Mouse (Mus musculus): ENCODE measurements around the gene Trappc3.

Trappc3 gene

GRCm38 (mm10) chr4:126313202-126313601, 51.1 kb downstream of the Trappc3 start:
- no peak for DNase-seq (ENCODE audit: low spot score in 2 of 2)

DNA sequence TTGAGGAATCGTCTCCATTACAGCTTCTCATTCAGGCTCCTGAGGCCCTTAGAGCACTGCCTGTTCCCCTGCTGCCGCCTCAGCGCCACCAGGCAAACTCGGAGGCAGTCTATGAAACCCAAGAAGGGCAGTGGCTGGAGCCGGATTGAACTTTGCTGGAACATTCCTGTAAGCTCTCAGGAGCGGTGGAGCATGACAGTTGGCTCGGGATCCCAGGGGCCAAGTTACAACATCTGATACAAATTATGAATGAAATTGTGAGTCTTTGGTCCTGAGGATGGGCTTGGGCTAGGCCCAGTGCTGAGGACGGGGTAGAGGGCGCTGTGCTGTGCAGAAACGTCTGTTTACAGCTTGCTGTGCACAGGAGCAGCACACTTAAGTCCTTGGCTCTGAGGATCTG, 52.3 kb downstream of the Trappc3 start:
- DNase-seq (ENCODE audit: low spot score in 2 of 2), result no peak

DNA sequence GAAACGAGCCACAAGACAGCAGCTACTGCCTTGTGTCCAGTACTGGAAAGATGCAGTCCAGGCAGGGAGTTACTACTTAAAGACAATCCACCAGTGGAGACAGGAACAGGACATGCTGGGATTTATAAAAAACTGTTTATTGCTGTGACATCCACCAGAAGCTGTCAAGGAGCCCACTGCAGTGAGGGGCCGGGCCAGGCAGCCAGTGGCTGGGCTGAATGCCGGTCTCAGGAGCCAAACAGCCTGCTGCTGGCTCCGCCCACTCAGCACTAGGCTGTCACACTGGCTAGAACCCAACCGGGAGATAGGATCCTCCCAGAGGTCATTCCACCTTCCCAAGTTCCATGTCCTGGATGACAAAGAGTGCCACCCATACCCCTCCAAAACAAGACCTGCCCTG, 53.8 kb downstream of the Trappc3 start:
- DNase-seq (ENCODE audit: low spot score in 2 of 2), result no peak

GRCm38 (mm10) chr4:126316443-126317040, 54.4 kb downstream of the Trappc3 start:
- no peak for DNase-seq (ENCODE audit: low spot score in 2 of 2)

- no peak for DNase-seq (ENCODE audit: low spot score in 2 of 2)
These were observed 57.7 kb downstream of the Trappc3 start for GRCm38 (mm10) chr4:126319806-126320205.

- peak; percentile 99 for DNase-seq (ENCODE audit: low spot score in 2 of 2)
These were observed 59.2 kb downstream of the Trappc3 start, which contains the start of gene Adprhl2 for GRCm38 (mm10) chr4:126321111-126321853. Gene Adprhl2 (minus strand): TSS chr4:126321703.

DNA sequence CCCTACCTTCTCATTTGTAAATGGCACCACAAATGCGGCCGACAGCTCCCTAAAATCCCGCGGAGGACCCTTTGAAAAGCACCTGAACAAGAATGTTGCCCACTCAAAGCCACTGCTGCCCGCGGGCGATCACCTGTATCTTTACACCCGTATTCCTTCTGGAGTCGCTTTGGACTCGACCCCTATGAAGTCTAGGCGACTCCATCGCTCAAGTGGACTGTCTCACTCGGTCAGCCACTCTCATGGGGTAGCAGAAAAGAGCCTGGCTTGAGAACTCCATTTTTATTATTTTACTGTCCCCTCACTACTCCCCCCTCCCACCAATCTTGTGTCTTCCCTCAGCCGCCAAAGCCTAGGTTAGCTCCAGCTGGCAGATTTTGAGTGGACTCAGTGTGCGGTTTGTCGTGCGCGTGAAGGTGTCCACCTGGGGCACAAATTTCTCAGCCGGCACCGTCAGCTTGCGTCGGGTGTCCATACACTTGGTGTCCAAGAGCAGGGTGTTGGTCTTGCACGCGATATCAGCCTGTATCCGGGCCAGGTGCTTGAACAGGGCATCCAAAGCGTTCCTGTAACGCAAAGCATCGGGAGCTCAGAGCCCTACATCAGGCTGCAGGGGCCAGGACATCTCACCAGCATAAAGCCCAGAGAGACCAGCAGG, 59.9 kb downstream of the Trappc3 start:
- peak in 1 of 2 experiments; percentile 24 for DNase-seq (ENCODE audit: low spot score in 2 of 2)

- no peak for DNase-seq (ENCODE audit: low spot score in 2 of 2)
These were observed 60.5 kb downstream of the Trappc3 start for GRCm38 (mm10) chr4:126322646-126323045.

DNA sequence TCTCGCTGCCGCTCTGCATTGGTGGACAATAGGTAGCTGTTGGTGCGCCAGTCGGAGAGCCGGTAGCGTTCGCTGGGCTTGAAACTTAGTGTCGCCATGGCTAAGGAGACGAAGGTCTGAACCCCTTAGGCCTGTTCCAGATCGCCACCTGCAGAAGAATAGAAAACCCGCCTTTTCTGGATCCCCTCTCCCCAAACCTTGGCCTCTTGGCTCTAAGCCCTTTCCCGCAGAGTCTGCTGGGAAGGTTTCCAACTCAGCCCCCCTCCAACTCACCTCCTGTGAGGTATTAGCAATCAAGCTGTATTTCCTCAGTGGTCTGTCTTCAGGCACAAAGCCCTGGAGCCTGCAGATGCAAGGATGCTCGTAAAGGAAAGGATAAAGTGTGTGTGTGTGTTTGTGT, 62.7 kb downstream of the Trappc3 start:
- no peak for DNase-seq (ENCODE audit: low spot score in 2 of 2)

- DNase-seq (ENCODE audit: low spot score in 2 of 2), result no peak
These were observed 63.2 kb downstream of the Trappc3 start, which contains the start of gene Tekt2 for GRCm38 (mm10) chr4:126325281-126325861. Gene Tekt2 (minus strand): TSS chr4:126325688.

Data from spleen, postnatal 10 days (tissue).